Mouse (Mus musculus): ENCODE data around the gene Dnah2. TPM values are rescaled to one million over a fixed set of nuclear protein-coding genes. Genes with fewer than 3 reads are reported as not detected.

Gene Dnah2
- polyA plus RNA-seq, 1 experiment from 2014 or later: 6.2 TPM

DNA sequence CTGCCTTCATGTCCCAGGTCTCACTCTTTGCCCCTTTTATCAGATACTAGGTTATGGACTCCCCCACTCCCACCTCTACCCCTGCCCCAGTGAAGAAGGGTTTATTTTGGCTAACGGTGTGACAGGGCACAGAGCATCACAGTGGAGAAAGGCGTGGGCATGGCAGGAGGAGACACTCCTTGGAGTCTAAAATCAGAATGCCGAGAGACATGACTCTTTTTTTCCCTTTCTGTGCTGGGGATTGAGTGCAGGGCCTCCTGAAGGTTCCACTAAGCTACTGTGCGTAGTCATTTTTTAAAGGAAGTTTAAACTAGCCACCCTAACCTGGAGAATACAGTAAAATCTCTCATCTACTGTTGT is 20.9 kb downstream of the Dnah2 start:
- Histone ChIP-seq H3K4me2 (ENCODE audit: low read depth, low read length) (0 out of 2 replicates have a peak overlapping the region, but pooled peaks have one; percentile 64), H3K9ac (ENCODE audit: low read depth, low read length) (peak overlapping the region; percentile 68; the same call in 1 of the 2 replicates), H3K4me1 (ENCODE audit: control insufficient read depth, insufficient read depth, low read length) (peaks cover 12% of the 10 kb centered on the region), H3K27me3 (replicated peaks; ENCODE audit: control insufficient read depth, insufficient read depth, low read length) (no peaks in the 10 kb centered on the region), H3K36me3 (ENCODE audit: control insufficient read depth, insufficient read depth, low read length) (no peaks in the 10 kb centered on the region), H3K4me3 (ENCODE audit: low read depth, low read length) (no peak overlapping the region), H3K27ac (replicated peaks; ENCODE audit: low read depth, low read length) (peak overlapping the region; percentile 85; the same call in 1 of the 2 replicates), H3K9me3 (ENCODE audit: control insufficient read depth, low read length) (no peaks in the 10 kb centered on the region)
- DNase-seq (ENCODE audit: low spot score): no peak
- 87% methylated on average over 4 of the region's 4 CpGs for WGBS
- ATAC-seq (ENCODE audit: low read depth): no peak

DNA sequence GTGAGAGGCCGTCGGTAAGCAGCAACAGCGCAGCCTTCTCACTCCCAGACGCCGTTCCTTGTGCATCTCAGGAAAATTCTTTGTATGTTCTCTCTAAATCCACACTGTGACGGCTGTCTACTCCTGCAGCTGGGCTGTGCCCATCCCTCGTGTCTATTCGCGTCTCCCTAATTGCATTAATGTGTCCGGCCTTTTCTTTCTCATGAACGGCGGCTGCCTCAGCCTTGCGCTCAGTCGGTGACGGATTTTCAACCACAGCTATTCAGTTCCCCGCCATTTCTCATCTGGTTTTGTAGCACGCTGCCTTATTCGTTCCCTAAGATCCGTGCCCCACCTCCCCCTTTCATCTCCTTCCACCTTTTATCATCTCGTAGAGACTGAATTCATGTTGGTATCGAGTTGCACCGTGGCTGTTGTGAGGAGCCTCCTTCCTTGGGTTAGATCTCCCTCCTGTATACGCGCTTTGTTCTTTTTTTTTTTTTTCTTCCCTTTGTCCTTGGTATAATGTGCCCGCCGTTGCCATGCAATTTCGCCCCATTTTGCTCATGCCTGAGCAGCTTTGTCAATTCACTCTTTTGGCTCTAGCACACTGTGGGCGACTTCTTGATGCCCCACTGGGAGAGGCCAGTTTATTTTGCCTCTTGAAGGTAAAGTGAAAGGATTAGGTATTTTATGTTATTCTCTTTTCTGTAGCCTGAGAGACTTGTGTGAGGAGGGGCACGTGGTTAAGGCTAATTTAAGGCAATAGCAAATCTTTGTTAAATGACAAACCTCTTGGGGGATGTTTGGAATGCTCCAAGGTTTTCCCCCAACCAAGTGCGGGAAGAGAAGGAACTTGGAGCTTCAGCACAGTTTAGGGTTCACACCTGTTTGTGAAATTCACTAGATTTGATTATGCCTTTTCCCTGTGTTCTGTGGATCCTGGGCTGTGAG is 21.5 kb downstream of the Dnah2 start:
- no peaks in the 10 kb centered on the region for H3K27me3 ChIP-seq (replicated peaks; ENCODE audit: control insufficient read depth, insufficient read depth, low read length)
- H3K4me1 ChIP-seq (ENCODE audit: control insufficient read depth, insufficient read depth, low read length): peaks cover 12% of the 10 kb centered on the region
- peak overlapping the region; percentile 85 for H3K27ac ChIP-seq (replicated peaks; ENCODE audit: low read depth, low read length)
- ATAC-seq (ENCODE audit: low read depth): peak; percentile 67
- H3K9me3 ChIP-seq (ENCODE audit: control insufficient read depth, low read length): no peaks in the 10 kb centered on the region
- peak overlapping the region; percentile 68 for H3K9ac ChIP-seq (ENCODE audit: low read depth, low read length)
- peak overlapping the region; percentile 30 for H3K4me3 ChIP-seq (ENCODE audit: low read depth, low read length)
- peak overlapping the region; percentile 64 for H3K4me2 ChIP-seq (ENCODE audit: low read depth, low read length)
- DNase-seq (ENCODE audit: low spot score): peak; percentile 82
- no peaks in the 10 kb centered on the region for H3K36me3 ChIP-seq (ENCODE audit: control insufficient read depth, insufficient read depth, low read length)
- 5% methylated on average over 30 of the region's 30 CpGs for WGBS

DNA sequence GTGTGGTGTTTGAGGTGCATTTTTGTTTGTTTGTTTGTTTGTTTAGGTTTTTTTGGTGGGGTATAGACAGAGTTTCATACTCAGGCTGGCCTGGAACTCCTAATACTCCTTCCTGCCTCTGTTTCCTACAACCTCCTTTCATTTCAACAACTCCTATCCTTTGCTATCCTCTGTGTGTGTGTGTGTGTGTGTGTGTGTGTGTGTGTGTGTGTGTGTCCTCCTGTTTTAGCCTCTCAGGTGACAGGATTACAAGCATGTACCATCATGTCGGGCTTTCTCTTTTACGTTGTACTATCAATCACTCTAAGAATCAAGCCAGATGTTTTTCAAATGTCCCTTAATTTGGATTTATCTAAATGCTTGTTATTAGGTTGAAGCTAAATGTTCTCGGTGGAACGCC is 22.3 kb downstream of the Dnah2 start:
- Histone ChIP-seq H3K36me3 (ENCODE audit: control insufficient read depth, insufficient read depth, low read length) (no peaks in the 10 kb centered on the region), H3K9ac (ENCODE audit: low read depth, low read length) (peak overlapping the region; percentile 68), H3K4me2 (ENCODE audit: low read depth, low read length) (peak overlapping the region; percentile 64), H3K9me3 (ENCODE audit: control insufficient read depth, low read length) (no peaks in the 10 kb centered on the region), H3K4me3 (ENCODE audit: low read depth, low read length) (peak overlapping the region; percentile 30), H3K27me3 (replicated peaks; ENCODE audit: control insufficient read depth, insufficient read depth, low read length) (no peaks in the 10 kb centered on the region), H3K27ac (replicated peaks; ENCODE audit: low read depth, low read length) (peak overlapping the region; percentile 85), H3K4me1 (ENCODE audit: control insufficient read depth, insufficient read depth, low read length) (peaks cover 12% of the 10 kb centered on the region)
- DNase-seq (ENCODE audit: low spot score): no peak
- WGBS: 17% methylated on average over 4 of the region's 4 CpGs
- ATAC-seq (ENCODE audit: low read depth): no peak

DNA sequence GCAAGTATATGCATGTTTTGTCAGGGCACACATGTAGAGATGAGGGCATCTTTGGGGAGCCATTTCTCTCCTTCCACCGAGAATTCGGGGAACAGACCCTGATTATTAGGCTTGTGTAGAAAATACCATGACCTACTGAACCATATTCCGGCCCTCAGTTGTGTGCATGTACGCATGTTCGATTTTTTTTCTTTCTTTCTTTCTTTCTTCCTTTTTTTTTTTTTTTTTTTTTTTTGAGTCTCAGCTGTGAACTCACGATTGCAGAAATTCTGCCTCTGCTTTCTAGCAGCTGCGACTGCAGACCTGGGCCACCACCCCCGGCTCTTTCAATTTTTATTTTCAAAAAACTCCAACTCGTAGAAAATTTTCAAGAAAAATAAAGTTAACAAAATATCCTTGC is 23.2 kb downstream of the Dnah2 start:
- H3K4me3 ChIP-seq (ENCODE audit: low read depth, low read length): no peak overlapping the region
- DNase-seq (ENCODE audit: low spot score) (no peak), ATAC-seq (ENCODE audit: low read depth) (no peak)
- no peaks in the 10 kb centered on the region for H3K36me3 ChIP-seq (ENCODE audit: control insufficient read depth, insufficient read depth, low read length)
- H3K9me3 ChIP-seq (ENCODE audit: control insufficient read depth, low read length): no peaks in the 10 kb centered on the region
- H3K27ac ChIP-seq (replicated peaks; ENCODE audit: low read depth, low read length): no peak overlapping the region
- H3K4me1 ChIP-seq (ENCODE audit: control insufficient read depth, insufficient read depth, low read length): peaks cover 12% of the 10 kb centered on the region
- WGBS: 79% methylated on average over 9 of the region's 9 CpGs
- H3K4me2 ChIP-seq (ENCODE audit: low read depth, low read length): no peak overlapping the region
- no peaks in the 10 kb centered on the region for H3K27me3 ChIP-seq (replicated peaks; ENCODE audit: control insufficient read depth, insufficient read depth, low read length)
- no peak overlapping the region for H3K9ac ChIP-seq (ENCODE audit: low read depth, low read length)

DNA sequence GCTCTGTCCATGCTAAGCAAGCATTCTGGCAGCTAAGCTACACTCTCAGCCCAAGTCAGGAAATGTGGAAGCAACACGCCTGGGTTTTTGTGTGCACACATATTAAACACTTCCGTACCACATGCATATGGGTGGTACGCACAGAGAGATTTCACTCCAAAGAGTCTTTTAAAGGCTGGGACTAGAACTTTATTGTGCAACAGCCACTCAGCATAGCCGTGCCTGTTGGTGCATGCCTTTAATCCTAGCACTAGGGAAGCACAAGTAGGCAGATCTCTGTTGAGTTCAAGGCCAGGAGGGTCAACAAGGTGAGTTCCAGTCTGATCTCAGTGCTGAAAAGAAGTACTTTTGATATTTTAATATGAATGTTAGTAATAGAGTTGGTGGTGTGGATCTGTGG is 25.3 kb downstream of the Dnah2 start:
- Histone ChIP-seq H3K9ac (ENCODE audit: low read depth, low read length) (no peak overlapping the region), H3K27ac (replicated peaks; ENCODE audit: low read depth, low read length) (no peak overlapping the region), H3K4me1 (ENCODE audit: control insufficient read depth, insufficient read depth, low read length) (peaks cover 12% of the 10 kb centered on the region), H3K9me3 (ENCODE audit: control insufficient read depth, low read length) (no peaks in the 10 kb centered on the region), H3K36me3 (ENCODE audit: control insufficient read depth, insufficient read depth, low read length) (no peaks in the 10 kb centered on the region), H3K27me3 (replicated peaks; ENCODE audit: control insufficient read depth, insufficient read depth, low read length) (no peaks in the 10 kb centered on the region), H3K4me3 (ENCODE audit: low read depth, low read length) (no peak overlapping the region), H3K4me2 (ENCODE audit: low read depth, low read length) (no peak overlapping the region)
- no peak for ATAC-seq (ENCODE audit: low read depth)
- 81% methylated on average over 4 of the region's 4 CpGs for WGBS
- no peak for DNase-seq (ENCODE audit: low spot score)

DNA sequence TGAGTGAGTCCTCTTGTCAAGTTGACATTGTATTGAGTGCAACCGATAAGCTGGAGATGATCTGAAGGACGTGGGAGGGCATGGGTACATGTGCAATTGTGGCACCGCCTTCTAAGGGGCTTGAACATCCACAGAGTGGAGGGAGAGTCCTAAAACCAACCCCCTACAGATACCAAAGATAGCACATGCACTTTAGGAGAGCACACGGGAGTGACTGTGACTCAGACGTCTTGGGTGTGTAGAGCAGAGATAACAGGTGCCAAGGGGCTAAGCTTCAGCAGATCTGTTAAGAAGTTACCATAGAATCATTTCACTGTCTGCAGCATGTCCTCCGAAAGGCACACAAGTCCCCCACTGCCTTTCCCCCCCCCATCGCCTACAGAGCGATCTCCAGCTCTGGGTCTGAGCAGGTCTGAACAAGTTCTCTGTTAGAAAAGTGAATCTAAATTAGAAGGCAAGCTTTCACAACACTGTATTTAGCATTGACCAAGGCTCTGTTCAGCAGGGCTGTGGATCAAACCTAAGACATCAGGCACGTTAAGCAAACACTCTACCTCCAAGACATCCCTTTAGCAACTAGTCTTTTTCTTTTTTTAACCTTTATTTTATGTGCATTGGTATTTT is 27.3 kb downstream of the Dnah2 start:
- Histone ChIP-seq H3K36me3 (ENCODE audit: control insufficient read depth, insufficient read depth, low read length) (no peaks in the 10 kb centered on the region), H3K4me3 (ENCODE audit: low read depth, low read length) (no peak overlapping the region), H3K4me1 (ENCODE audit: control insufficient read depth, insufficient read depth, low read length) (peaks cover 10% of the 10 kb centered on the region), H3K4me2 (ENCODE audit: low read depth, low read length) (no peak overlapping the region), H3K27me3 (replicated peaks; ENCODE audit: control insufficient read depth, insufficient read depth, low read length) (no peaks in the 10 kb centered on the region), H3K9ac (ENCODE audit: low read depth, low read length) (no peak overlapping the region), H3K27ac (replicated peaks; ENCODE audit: low read depth, low read length) (no peak overlapping the region), H3K9me3 (ENCODE audit: control insufficient read depth, low read length) (no peaks in the 10 kb centered on the region)
- 73% methylated on average over 9 of the region's 9 CpGs for WGBS
- peak; percentile 47 for DNase-seq (ENCODE audit: low spot score)
- no peak for ATAC-seq (ENCODE audit: low read depth)

DNA sequence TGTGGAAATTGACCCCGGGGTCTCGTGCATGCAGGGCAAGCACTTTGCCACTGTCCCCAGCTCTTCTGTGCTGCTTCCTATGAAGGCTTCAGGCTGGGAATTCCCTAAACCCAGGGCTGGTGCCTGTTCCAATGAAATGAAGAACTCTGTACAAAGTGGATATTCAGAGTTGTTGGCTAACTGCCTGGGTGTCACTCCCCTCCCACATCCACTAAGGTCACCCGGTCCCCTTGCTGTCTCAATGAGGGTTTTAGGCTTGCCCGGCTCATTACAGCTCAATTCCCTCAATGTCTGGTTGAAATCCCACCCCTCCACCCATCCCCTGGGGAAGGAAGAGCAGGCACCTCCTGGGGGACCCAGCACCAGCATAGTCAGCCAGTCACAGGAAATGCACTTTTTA is 28.9 kb downstream of the Dnah2 start:
- Histone ChIP-seq H3K4me2 (ENCODE audit: low read depth, low read length) (no peak overlapping the region), H3K27ac (replicated peaks; ENCODE audit: low read depth, low read length) (no peak overlapping the region), H3K9me3 (ENCODE audit: control insufficient read depth, low read length) (no peaks in the 10 kb centered on the region), H3K9ac (ENCODE audit: low read depth, low read length) (no peak overlapping the region), H3K36me3 (ENCODE audit: control insufficient read depth, insufficient read depth, low read length) (no peaks in the 10 kb centered on the region), H3K27me3 (replicated peaks; ENCODE audit: control insufficient read depth, insufficient read depth, low read length) (no peaks in the 10 kb centered on the region), H3K4me1 (ENCODE audit: control insufficient read depth, insufficient read depth, low read length) (peaks cover 20% of the 10 kb centered on the region), H3K4me3 (ENCODE audit: low read depth, low read length) (no peak overlapping the region)
- peak; percentile 24 for DNase-seq (ENCODE audit: low spot score)
- no peak for ATAC-seq (ENCODE audit: low read depth)
- 64% methylated on average over 4 of the region's 4 CpGs for WGBS

DNA sequence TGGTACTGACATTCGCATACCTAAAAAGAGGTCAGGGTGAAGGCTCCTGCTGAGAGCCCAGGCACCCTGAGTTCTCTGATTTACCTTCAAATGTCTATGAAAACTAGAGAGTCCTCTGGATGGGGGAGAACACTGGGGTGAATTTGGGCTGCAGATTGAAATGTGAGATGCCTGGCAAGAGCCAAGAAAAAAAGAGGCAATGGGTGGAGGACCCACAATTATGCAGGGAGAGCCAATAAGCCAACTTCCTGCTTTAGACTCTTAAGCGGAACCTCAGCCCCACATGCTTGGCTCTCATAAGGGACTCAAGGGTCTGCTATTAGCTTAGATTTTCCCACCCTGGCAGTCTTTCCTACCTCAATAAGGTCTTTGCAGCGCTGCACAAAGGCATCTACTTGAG is 32.2 kb downstream of the Dnah2 start:
- Histone ChIP-seq H3K9me3 (ENCODE audit: control insufficient read depth, low read length) (no peaks in the 10 kb centered on the region), H3K4me3 (ENCODE audit: low read depth, low read length) (peak overlapping the region; percentile 14; the same call in 1 of the 2 replicates), H3K27ac (replicated peaks; ENCODE audit: low read depth, low read length) (peak overlapping the region; percentile 74), H3K4me1 (ENCODE audit: control insufficient read depth, insufficient read depth, low read length) (peaks cover 20% of the 10 kb centered on the region), H3K4me2 (ENCODE audit: low read depth, low read length) (peak overlapping the region; percentile 43), H3K27me3 (replicated peaks; ENCODE audit: control insufficient read depth, insufficient read depth, low read length) (no peaks in the 10 kb centered on the region), H3K9ac (ENCODE audit: low read depth, low read length) (peak overlapping the region; percentile 37; the same call in 1 of the 2 replicates), H3K36me3 (ENCODE audit: control insufficient read depth, insufficient read depth, low read length) (no peaks in the 10 kb centered on the region)
- WGBS: 43% methylated on average over 3 of the region's 3 CpGs
- DNase-seq (ENCODE audit: low spot score): peak; percentile 82
- ATAC-seq (ENCODE audit: low read depth): no peak
